Comparison of ENCODE assay signal across 18 mouse cellular contexts in genomic region chr6:52214271-52214670, GRCm38 (mm10). TPM values are rescaled to one million over a fixed set of nuclear protein-coding genes. Genes with fewer than 3 reads are reported as not detected.
DNase-seq lines count a peak whose midpoint lies in the region; ATAC-seq and TF ChIP-seq lines count a peak whose summit lies in the region.
"Had no signal": no experiment of that assay in that cellular context is flagged by ENCODE, and none has a peak within 500 bp of the region (broad histone marks: within the 10 kb centered on the region; RNA-seq: fewer than 3 reads in every experiment).

No protein-coding gene starts in this region.

- H3K9ac ChIP-seq in heart, adult 2 months (ENCODE audit: low read depth, low read length): no peak overlapping the region
- H3K9ac ChIP-seq in kidney, postnatal 0 days (ENCODE audit: low read depth, low read length): peak overlapping the region; percentile 72; the same call in 1 of the 2 replicates
- H3K9ac ChIP-seq in neural tube, embryonic 12.5 days: peak overlapping the region; percentile 100
- H3K9ac ChIP-seq: heart, embryonic 15.5 days; hindbrain, embryonic 13.5 days; liver, embryonic 15.5 days had no signal

- H3K79me2 ChIP-seq in heart, adult 2 months (replicated peaks; ENCODE audit: control insufficient read depth, insufficient read depth, low read length): no peaks in the 10 kb centered on the region

- intact Hi-C loops in heart, adult 2 months (cut with DNase I): loop anchor here (5.0 kb wide), 1 partner anchor 1032 kb away; no protein-coding TSS in a partner anchor
- intact Hi-C loops in left cerebral cortex, postnatal 36 days (cut with DNase I): no loop called here

- H3K27me3 ChIP-seq in heart, adult 2 months (ENCODE audit: control insufficient read depth, insufficient read depth, low read length): peaks cover 50% of the 10 kb centered on the region
- no peaks in the 10 kb centered on the region for H3K27me3 ChIP-seq in kidney, postnatal 0 days (ENCODE audit: insufficient read depth, low read length)
- no peaks in the 10 kb centered on the region for H3K27me3 ChIP-seq in neural tube, embryonic 12.5 days (replicated peaks)

- TF ChIP-seq EP300 in heart, adult 2 months (IDR thresholded peaks at IDR 0.05; ENCODE audit: insufficient read depth, low read depth, low read length): no peak

- no peaks in the 10 kb centered on the region; the same call in 1 of the 2 replicates for H3K4me1 ChIP-seq in heart, adult 2 months (ENCODE audit: control insufficient read depth, insufficient read depth, low read length)
- peaks cover 50% of the 10 kb centered on the region for H3K4me1 ChIP-seq in kidney, postnatal 0 days (replicated peaks; ENCODE audit: insufficient read depth, low read length)
- peaks cover 33% of the 10 kb centered on the region for H3K4me1 ChIP-seq in neural tube, embryonic 12.5 days

- no peak overlapping the region for H3K4me3 ChIP-seq in heart, adult 2 months
- H3K4me3 ChIP-seq in kidney, postnatal 0 days (replicated peaks; ENCODE audit: low read depth, low read length): peak overlapping the region; percentile 78; the same call in 1 of the 2 replicates
- peak overlapping the region; percentile 82 for H3K4me3 ChIP-seq in neural tube, embryonic 12.5 days
- H3K4me3 ChIP-seq: erythroblast, embryonic 14.5 days; liver, embryonic 15.5 days had no signal

- no peak for TF ChIP-seq POLR2A in heart, adult 2 months (IDR thresholded peaks at IDR 0.05; ENCODE audit: insufficient read depth, low read depth, low read length)

- no peak for TF ChIP-seq CTCF in heart, adult 2 months (IDR thresholded peaks at IDR 0.05)
- no peak for TF ChIP-seq CTCF in kidney, postnatal 0 days (IDR thresholded peaks at IDR 0.05; ENCODE audit: low read depth)

- ATAC-seq in kidney, postnatal 0 days (replicated peaks; ENCODE audit: low FRiP score, low read depth): no peak
- ATAC-seq in neural tube, embryonic 12.5 days (ENCODE audit: low FRiP score, low read depth): no peak

- DNase-seq in heart, adult 2 months: peak; percentile 2 to 20
- no peak for DNase-seq in heart, adult 8-10 months (ENCODE audit: low spot score)
- peak; percentile 50 for DNase-seq in NIH3T3 (ENCODE audit: low read depth)
- DNase-seq in kidney, postnatal 0 days (ENCODE audit: low spot score): no peak
- no peak for DNase-seq in left cerebral cortex, adult 8-10 months (ENCODE audit: low spot score in 2 of 2)
- DNase-seq in left cerebral cortex, postnatal 36 days (ENCODE audit: low spot score in 2 of 2): no peak
- DNase-seq in embryo, embryonic 10.5 days (ENCODE audit: low spot score): no peak
- DNase-seq: cerebellum, adult 2 months had no signal

- no peaks in the 10 kb centered on the region for H3K36me3 ChIP-seq in heart, adult 2 months (ENCODE audit: control insufficient read depth, insufficient read depth, low read length)
- no peaks in the 10 kb centered on the region for H3K36me3 ChIP-seq in kidney, postnatal 0 days (ENCODE audit: insufficient read depth, low read length)
- H3K36me3 ChIP-seq in neural tube, embryonic 12.5 days: no peaks in the 10 kb centered on the region
- H3K36me3 ChIP-seq: heart, embryonic 15.5 days; hindbrain, embryonic 13.5 days; liver, embryonic 15.5 days had no signal

- WGBS in heart, adult 2 months: 20% methylated on average over 5 of the region's 5 CpGs
- WGBS in kidney, postnatal 0 days: 25% methylated on average over 5 of the region's 5 CpGs
- 12% methylated on average over 5 of the region's 5 CpGs for WGBS in neural tube, embryonic 12.5 days

- peak overlapping the region; percentile 89 for H3K4me2 ChIP-seq in kidney, postnatal 0 days (ENCODE audit: low read length)
- H3K4me2 ChIP-seq in neural tube, embryonic 12.5 days (replicated peaks): peak overlapping the region; percentile 99
- H3K4me2 ChIP-seq: liver, embryonic 15.5 days had no signal

- H3K27ac ChIP-seq in heart, adult 2 months: no peak overlapping the region
- H3K27ac ChIP-seq in kidney, postnatal 0 days: peak overlapping the region; percentile 33; the same call in 1 of the 2 replicates
- H3K27ac ChIP-seq in neural tube, embryonic 12.5 days: peak overlapping the region; percentile 76
- H3K27ac ChIP-seq: heart, embryonic 15.5 days; liver, embryonic 15.5 days had no signal

- no peaks in the 10 kb centered on the region for H3K9me3 ChIP-seq in kidney, postnatal 0 days (replicated peaks; ENCODE audit: low read length)
- H3K9me3 ChIP-seq in neural tube, embryonic 12.5 days: no peaks in the 10 kb centered on the region
- H3K9me3 ChIP-seq: heart, embryonic 15.5 days; hindbrain, embryonic 13.5 days; liver, embryonic 15.5 days had no signal

RNA-seq across cellular contexts. Expression of gene Gm28308, which starts 1.1 kb away (rescaled TPM):
- total RNA-seq in heart, adult 2 months (2021): not detected
- not detected in 2 replicates for polyA plus RNA-seq in heart, adult 2 months (2012; rRNA removed)
- total RNA-seq in heart, adult 8-10 months (2022): under 1 TPM in 1 of 4 experiments, not detected in 3; 0.54 TPM
- 0.66 and 2.1 TPM in 2 replicates for polyA plus RNA-seq in kidney, postnatal 0 days (2015; fragmentation: Nextera tagmentation; extraction: Ambion mirVana)
- not detected in 2 replicates for polyA plus RNA-seq in neural tube, embryonic 12.5 days (2016; fragmentation: Nextera tagmentation; extraction: Ambion mirVana)
- not detected for total RNA-seq in left cerebral cortex, adult 8-10 months (2022)
- total RNA-seq in left cerebral cortex, postnatal 36 days (2021): not detected
- total RNA-seq: layer of hippocampus, adult 18-20 months; left cerebral cortex, postnatal 10 days; megakaryocyte progenitor cell, adult 5-6 weeks; midbrain, postnatal 0 days had no signal
- polyA plus RNA-seq: cerebellum, adult 2 months; erythroblast, embryonic 14.5 days; heart, embryonic 15.5 days; hindbrain, embryonic 13.5 days; liver, embryonic 15.5 days; midbrain, postnatal 0 days; testis, adult 2 months had no signal

RNA-seq across cellular contexts. Expression of gene Hoxa3, which starts 1.1 kb away (rescaled TPM):
- total RNA-seq in heart, adult 2 months (2021): under 1 TPM; 0.55 to 0.76 TPM
- 0.53 and 1.3 TPM in 2 replicates for polyA plus RNA-seq in heart, adult 2 months (2012; rRNA removed)
- total RNA-seq in heart, adult 8-10 months (2022): under 1 TPM; 0.16 to 0.89 (median 0.31) TPM
- 4.8 and 6.0 TPM in 2 replicates for polyA plus RNA-seq in kidney, postnatal 0 days (2015; fragmentation: Nextera tagmentation; extraction: Ambion mirVana)
- 21.1 and 25.1 TPM in 2 replicates for polyA plus RNA-seq in neural tube, embryonic 12.5 days (2016; fragmentation: Nextera tagmentation; extraction: Ambion mirVana)
- not detected for total RNA-seq in left cerebral cortex, adult 8-10 months (2022)
- total RNA-seq in left cerebral cortex, postnatal 36 days (2021): not detected
- total RNA-seq: layer of hippocampus, adult 18-20 months; left cerebral cortex, postnatal 10 days had no signal
- polyA plus RNA-seq: erythroblast, embryonic 14.5 days; midbrain, postnatal 0 days had no signal

RNA-seq across cellular contexts. Expression of gene Hoxa6, which starts 5.7 kb away (rescaled TPM):
- total RNA-seq in heart, adult 2 months (2021): not detected
- not detected in 2 replicates for polyA plus RNA-seq in heart, adult 2 months (2012; rRNA removed)
- not detected for total RNA-seq in heart, adult 8-10 months (2022)
- 2.8 and 3.0 TPM in 2 replicates for polyA plus RNA-seq in kidney, postnatal 0 days (2015; fragmentation: Nextera tagmentation; extraction: Ambion mirVana)
- polyA plus RNA-seq in neural tube, embryonic 12.5 days (2016; fragmentation: Nextera tagmentation; extraction: Ambion mirVana): 34.7 and 34.9 TPM in 2 replicates
- total RNA-seq in left cerebral cortex, adult 8-10 months (2022): not detected
- not detected for total RNA-seq in left cerebral cortex, postnatal 36 days (2021)
- total RNA-seq: layer of hippocampus, adult 18-20 months; left cerebral cortex, postnatal 10 days; midbrain, postnatal 0 days had no signal
- polyA plus RNA-seq: erythroblast, embryonic 14.5 days; heart, embryonic 15.5 days; liver, embryonic 15.5 days; midbrain, postnatal 0 days had no signal

RNA-seq across cellular contexts. Expression of gene Hoxa7, which starts 7.4 kb away (rescaled TPM):
- total RNA-seq in heart, adult 2 months (2021): under 1 TPM; 0.25 to 0.50 TPM
- 0.26 and 0.31 TPM in 2 replicates for polyA plus RNA-seq in heart, adult 2 months (2012; rRNA removed)
- under 1 TPM in 3 of 4 experiments, not detected in 1; 0.19 to 0.55 (median 0.31) TPM for total RNA-seq in heart, adult 8-10 months (2022)
- 29.7 and 31.7 TPM in 2 replicates for polyA plus RNA-seq in kidney, postnatal 0 days (2015; fragmentation: Nextera tagmentation; extraction: Ambion mirVana)
- 81.2 and 102 TPM in 2 replicates for polyA plus RNA-seq in neural tube, embryonic 12.5 days (2016; fragmentation: Nextera tagmentation; extraction: Ambion mirVana)
- total RNA-seq in left cerebral cortex, adult 8-10 months (2022): not detected
- total RNA-seq in left cerebral cortex, postnatal 36 days (2021): not detected
- total RNA-seq: left cerebral cortex, postnatal 10 days; midbrain, postnatal 0 days had no signal
- polyA plus RNA-seq: midbrain, postnatal 0 days had no signal

RNA-seq across cellular contexts. Expression of gene Hoxa5, which starts 9.9 kb away (rescaled TPM):
- total RNA-seq in heart, adult 2 months (2021): under 1 TPM; 0.26 to 0.45 TPM
- polyA plus RNA-seq in heart, adult 2 months (2012; rRNA removed): 0.94 and 0.96 TPM in 2 replicates
- total RNA-seq in heart, adult 8-10 months (2022): under 1 TPM; 0.41 to 0.69 (median 0.57) TPM
- polyA plus RNA-seq in kidney, postnatal 0 days (2015; fragmentation: Nextera tagmentation; extraction: Ambion mirVana): 9.7 and 10.4 TPM in 2 replicates
- polyA plus RNA-seq in neural tube, embryonic 12.5 days (2016; fragmentation: Nextera tagmentation; extraction: Ambion mirVana): 72.6 and 76.1 TPM in 2 replicates
- total RNA-seq in left cerebral cortex, adult 8-10 months (2022): not detected
- total RNA-seq in left cerebral cortex, postnatal 36 days (2021): not detected
- total RNA-seq: layer of hippocampus, adult 18-20 months; left cerebral cortex, postnatal 10 days had no signal
- polyA plus RNA-seq: erythroblast, embryonic 14.5 days; midbrain, postnatal 0 days had no signal

Comparison
In these comparisons a context has a peak if more than half of its experiments do, and no peak if none do; other contexts are left out.
1. DNase-seq: peak in heart, adult 2 months (2 of 2) and NIH3T3 (single experiment); none in heart, adult 8-10 months (single experiment), kidney, postnatal 0 days (single experiment), left cerebral cortex, adult 8-10 months (0 of 2), left cerebral cortex, postnatal 36 days (0 of 2) and embryo, embryonic 10.5 days (single experiment).